Mouse (Mus musculus) heart, embryonic 12.5 days (tissue): Measurements from ENCODE around the gene March4. TPM values are rescaled to one million over a fixed set of nuclear protein-coding genes. Genes with fewer than 3 reads are reported as not detected.

Experiments used
- ATAC-seq: fragments of 200-750 bp; cut with Nextera tagmentation; 2 replicates; pipeline ENCODE4 v1.8.0; 2017; ENCODE audit warnings: moderate TSS enrichment, moderate library complexity; ENCODE audit not compliant: insufficient number of reproducible peaks, low FRiP score
- H3K27ac ChIP-seq: fragments of 300-500 bp; sonication (generic); 2 replicates; pipeline ENCODE4 v1.5.1; 2016; ENCODE audit warnings: mild to moderate bottlenecking, moderate library complexity; ENCODE audit not compliant: poor library complexity, severe bottlenecking
- H3K27me3 ChIP-seq: fragments of 300-500 bp; sonication (generic); replicated peaks from 2 replicates; pipeline ENCODE4 v1.6.1; 2016; ENCODE audit warnings: mild to moderate bottlenecking, moderate library complexity
- H3K36me3 ChIP-seq: fragments of 300-500 bp; sonication (generic); 2 replicates; pipeline ENCODE4 v1.6.1; 2016; ENCODE audit warnings: mild to moderate bottlenecking, moderate library complexity
- H3K4me1 ChIP-seq: fragments of 300-500 bp; sonication (generic); replicated peaks from 2 replicates; pipeline ENCODE4 v1.6.1; 2016; ENCODE audit warnings: mild to moderate bottlenecking
- H3K4me2 ChIP-seq: fragments of 300-500 bp; sonication (generic); 2 replicates; pipeline ENCODE4 v1.6.1; 2016; ENCODE audit warnings: mild to moderate bottlenecking, moderate library complexity
- H3K4me3 ChIP-seq: fragments of 300-500 bp; sonication (generic); 2 replicates; pipeline ENCODE4 v1.5.1; 2016; ENCODE audit warnings: mild to moderate bottlenecking
- H3K9ac ChIP-seq: fragments of 300-500 bp; sonication (generic); 2 replicates; pipeline ENCODE4 v1.6.1; 2016; ENCODE audit warnings: mild to moderate bottlenecking, moderate library complexity
- H3K9me3 ChIP-seq: fragments of 300-500 bp; sonication (generic); replicated peaks from 2 replicates; pipeline ENCODE4 v1.6.1; 2016; ENCODE audit warnings: mild to moderate bottlenecking, moderate library complexity
- WGBS: fragments of 180-500 bp; shearing (Covaris S2); methylation state at CpG from one replicate; pipeline ENCODE4 v1.1.7; 2016; 5-methylcytosine and 5-hydroxymethylcytosine counted together
- polyA plus RNA-seq: library from polyadenylated mRNA; unstranded; fragments of >200 nt; fragmentation: Nextera tagmentation; extraction: Ambion mirVana; gene quantifications from 2 replicates; pipeline ENCODE4 v1.2.1, GENCODE M21; 2016

The March4 gene
- polyA plus RNA-seq, 1 experiment from 2014 or later = not detected

DNA sequence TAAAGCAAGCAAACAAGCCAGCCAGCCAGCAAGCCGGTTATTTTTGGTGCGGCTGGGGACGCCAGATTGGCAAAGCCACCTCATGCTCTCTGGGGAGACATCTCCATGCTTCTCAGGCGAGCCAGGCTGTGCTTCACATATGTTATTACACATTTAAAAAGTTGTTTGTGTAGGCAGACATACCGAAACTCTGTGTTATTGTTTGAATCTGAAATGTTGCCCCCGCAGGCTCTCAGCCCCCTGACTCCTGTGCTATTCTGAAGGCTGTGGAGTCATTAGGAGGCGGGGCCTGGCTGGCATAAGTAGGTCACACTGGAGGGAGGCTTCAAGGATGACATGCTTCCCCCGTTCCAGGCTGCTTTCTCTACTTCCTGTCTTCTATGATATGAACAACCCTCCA is 97.6 kb downstream of the March4 start:
- WGBS = 66% methylated on average over 8 of the region's 8 CpGs
- no peak overlapping the region for H3K27ac ChIP-seq
- ATAC-seq = no peak

GRCm38 (mm10) chr1:72436967-72437366 is 99.8 kb downstream of the March4 start:
- Histone ChIP-seq H3K9me3 (no peaks in the 10 kb centered on the region), H3K27me3 (peaks cover 5% of the 10 kb centered on the region; the same call in 1 of the 2 replicates), H3K4me3 (no peak overlapping the region), H3K36me3 (no peaks in the 10 kb centered on the region), H3K4me1 (no peaks in the 10 kb centered on the region), H3K4me2 (no peak overlapping the region), H3K9ac (no peak overlapping the region), H3K27ac (no peak overlapping the region)
- ATAC-seq = no peak
- 68% methylated on average over 5 of the region's 5 CpGs for WGBS

More for the DNA sequence above, 97.6 kb downstream of the March4 start:
- Histone ChIP-seq H3K4me2 (no peak overlapping the region), H3K9ac (no peak overlapping the region), H3K9me3 (no peaks in the 10 kb centered on the region), H3K4me1 (no peaks in the 10 kb centered on the region), H3K36me3 (no peaks in the 10 kb centered on the region), H3K27me3 (no peaks in the 10 kb centered on the region), H3K4me3 (no peak overlapping the region)

GRCm38 (mm10) chr1:72434510-72434909 is 102.2 kb downstream of the March4 start:
- 73% methylated on average over 3 of the region's 3 CpGs for WGBS
- peaks cover 5% of the 10 kb centered on the region; the same call in 1 of the 2 replicates for H3K27me3 ChIP-seq
- H3K36me3 ChIP-seq = no peaks in the 10 kb centered on the region
- no peak overlapping the region for H3K4me3 ChIP-seq
- H3K4me2 ChIP-seq = no peak overlapping the region
- H3K4me1 ChIP-seq = no peaks in the 10 kb centered on the region
- H3K27ac ChIP-seq = no peak overlapping the region
- H3K9ac ChIP-seq = no peak overlapping the region
- no peak for ATAC-seq
- no peaks in the 10 kb centered on the region for H3K9me3 ChIP-seq

DNA sequence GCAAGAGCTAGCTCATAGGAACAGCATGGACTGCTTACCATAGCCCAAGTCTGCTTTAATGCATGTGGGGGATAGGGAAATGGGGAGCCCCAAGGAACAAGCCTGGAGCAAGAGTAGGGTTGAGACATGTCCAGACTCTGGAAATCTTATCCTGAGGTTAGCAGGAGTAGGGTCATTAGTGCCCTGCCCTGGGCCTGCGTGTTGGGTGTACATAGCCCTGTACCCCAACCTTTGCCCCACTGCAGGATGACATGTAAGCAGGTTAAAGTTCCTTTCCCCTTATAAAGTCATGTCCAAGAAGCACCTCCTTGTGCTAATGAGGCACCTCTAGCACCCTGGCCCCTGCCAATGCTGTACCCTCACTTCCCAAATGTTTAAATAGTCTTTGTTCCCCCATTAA is 104.2 kb downstream of the March4 start:
- H3K4me3 ChIP-seq = no peak overlapping the region
- ATAC-seq = no peak
- H3K9ac ChIP-seq = no peak overlapping the region
- no peaks in the 10 kb centered on the region for H3K9me3 ChIP-seq
- peaks cover 5% of the 10 kb centered on the region; the same call in 1 of the 2 replicates for H3K27me3 ChIP-seq
- H3K27ac ChIP-seq = no peak overlapping the region
- no peaks in the 10 kb centered on the region for H3K4me1 ChIP-seq
- H3K4me2 ChIP-seq = no peak overlapping the region
- H3K36me3 ChIP-seq = no peaks in the 10 kb centered on the region
- WGBS = 84% methylated on average over 1 of the region's 1 CpGs

DNA sequence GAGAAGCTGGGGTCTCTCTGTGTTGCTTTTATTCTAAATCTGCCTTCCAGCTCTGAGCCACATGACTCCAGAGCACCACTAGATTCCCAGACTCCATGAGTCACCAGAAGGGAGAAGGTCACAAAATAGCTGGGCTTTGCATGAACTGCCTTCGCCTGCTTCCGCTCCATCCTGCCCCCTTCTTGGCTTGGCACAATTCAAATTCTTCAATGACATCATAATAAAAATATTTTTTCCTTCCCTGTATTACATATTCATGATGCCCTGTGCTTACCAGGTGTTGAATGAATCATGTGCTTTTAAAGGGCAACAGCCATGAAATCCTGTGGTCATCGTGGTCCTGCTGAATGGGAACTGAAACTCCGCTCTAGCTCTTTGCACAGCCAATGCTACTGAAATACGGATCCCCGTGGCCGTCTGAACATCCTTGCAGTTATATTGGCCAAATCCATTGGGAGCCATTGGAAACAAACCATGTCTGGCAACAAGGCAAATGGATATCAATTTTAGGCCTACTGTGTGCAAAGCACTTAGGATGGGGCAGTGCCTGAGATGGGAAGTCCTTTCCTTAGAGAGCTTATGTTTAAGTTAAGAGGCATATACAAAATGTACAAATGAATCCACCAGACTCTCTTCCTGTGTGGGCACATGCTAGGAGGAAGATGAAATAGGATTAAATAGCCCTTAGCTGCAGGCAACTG is 107.5 kb downstream of the March4 start:
- H3K9me3 ChIP-seq = no peaks in the 10 kb centered on the region
- WGBS = 87% methylated on average over 7 of the region's 7 CpGs
- H3K36me3 ChIP-seq = no peaks in the 10 kb centered on the region
- no peak overlapping the region for H3K4me2 ChIP-seq
- H3K4me3 ChIP-seq = no peak overlapping the region
- H3K27ac ChIP-seq = no peak overlapping the region
- no peaks in the 10 kb centered on the region for H3K4me1 ChIP-seq
- H3K9ac ChIP-seq = no peak overlapping the region
- ATAC-seq = no peak
- H3K27me3 ChIP-seq = peaks cover 5% of the 10 kb centered on the region; the same call in 1 of the 2 replicates

DNA sequence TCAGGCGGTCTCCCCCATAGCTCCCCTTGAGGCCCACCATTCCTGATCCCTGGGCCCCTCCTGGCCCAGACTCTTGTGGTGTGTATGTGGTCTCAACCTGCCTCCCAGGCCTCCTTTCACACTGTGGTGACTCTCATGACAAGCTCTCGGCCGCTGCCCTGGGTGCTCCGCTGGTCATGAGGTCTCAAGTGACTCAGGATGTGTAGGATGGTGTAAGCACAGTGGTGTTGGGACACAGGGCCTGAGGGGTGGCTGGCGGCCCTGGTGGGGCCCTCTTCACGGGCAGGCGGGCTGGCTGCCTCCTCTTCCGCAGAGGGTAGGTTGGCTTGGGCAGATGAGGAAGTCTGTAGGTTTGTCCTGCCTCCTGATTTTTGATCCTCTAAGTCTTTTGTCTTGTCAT is 108.2 kb downstream of the March4 start:
- no peak overlapping the region for H3K4me2 ChIP-seq
- H3K36me3 ChIP-seq = no peaks in the 10 kb centered on the region
- no peak overlapping the region for H3K4me3 ChIP-seq
- no peak overlapping the region for H3K27ac ChIP-seq
- no peak for ATAC-seq
- H3K9me3 ChIP-seq = no peaks in the 10 kb centered on the region
- no peak overlapping the region for H3K9ac ChIP-seq
- H3K4me1 ChIP-seq = no peaks in the 10 kb centered on the region
- peaks cover 5% of the 10 kb centered on the region; the same call in 1 of the 2 replicates for H3K27me3 ChIP-seq
- WGBS = 76% methylated on average over 8 of the region's 8 CpGs

DNA sequence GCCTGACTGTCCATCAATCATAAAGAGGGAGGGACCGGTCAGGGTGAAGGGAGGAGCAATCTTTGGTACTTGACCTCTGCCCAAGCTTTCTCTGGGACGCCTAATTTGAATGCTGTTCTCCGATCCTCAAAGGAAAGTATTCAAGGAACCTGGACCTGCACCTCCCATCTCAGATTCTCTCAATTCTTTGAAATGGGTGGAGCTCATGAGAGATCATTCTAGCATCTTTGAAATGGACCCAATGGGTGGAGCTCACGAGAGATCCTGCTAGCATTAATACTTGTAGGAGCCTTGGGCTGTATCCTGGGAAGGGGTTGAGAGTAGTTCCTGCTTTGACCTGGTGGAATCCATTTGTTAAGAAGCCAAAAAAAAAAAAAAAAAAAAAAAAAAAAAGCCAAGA is 110.3 kb downstream of the March4 start:
- H3K27ac ChIP-seq = no peak overlapping the region
- no peak for ATAC-seq
- no peak overlapping the region for H3K9ac ChIP-seq
- H3K9me3 ChIP-seq = no peaks in the 10 kb centered on the region
- no peaks in the 10 kb centered on the region for H3K36me3 ChIP-seq
- H3K4me2 ChIP-seq = no peak overlapping the region
- no peaks in the 10 kb centered on the region for H3K27me3 ChIP-seq
- no peaks in the 10 kb centered on the region for H3K4me1 ChIP-seq
- WGBS = 83% methylated on average over 4 of the region's 4 CpGs
- no peak overlapping the region for H3K4me3 ChIP-seq

DNA sequence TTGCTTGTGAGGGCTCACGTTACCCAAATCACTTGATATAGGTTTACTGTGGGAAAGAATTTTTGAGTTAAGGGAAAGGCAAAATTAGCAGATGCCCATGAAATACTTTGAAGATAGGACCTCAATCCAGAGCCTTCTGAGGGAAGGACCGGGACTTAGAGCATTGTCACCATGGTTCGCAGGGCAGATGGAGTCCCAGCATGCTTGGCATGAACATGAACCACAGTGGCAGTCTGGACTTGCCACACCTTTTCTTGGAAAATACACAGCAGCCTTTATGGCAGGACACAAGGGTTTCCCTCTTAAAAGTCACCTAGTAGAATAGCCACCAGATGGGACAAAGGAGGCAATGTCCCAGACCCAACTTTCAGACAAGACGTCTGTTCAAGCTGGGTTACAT is 114.6 kb downstream of the March4 start:
- Histone ChIP-seq H3K4me1 (no peaks in the 10 kb centered on the region), H3K27me3 (no peaks in the 10 kb centered on the region)
- WGBS = 83% methylated on average over 4 of the region's 4 CpGs

GRCm38 (mm10) chr1:72420220-72420619 is 116.5 kb downstream of the March4 start:
- H3K36me3 ChIP-seq = no peaks in the 10 kb centered on the region
- no peak overlapping the region for H3K27ac ChIP-seq
- ATAC-seq = no peak
- no peak overlapping the region for H3K4me3 ChIP-seq
- 78% methylated on average over 2 of the region's 2 CpGs for WGBS
- H3K9ac ChIP-seq = no peak overlapping the region
- H3K4me1 ChIP-seq = no peaks in the 10 kb centered on the region
- no peak overlapping the region for H3K4me2 ChIP-seq
- H3K9me3 ChIP-seq = no peaks in the 10 kb centered on the region
- H3K27me3 ChIP-seq = no peaks in the 10 kb centered on the region

More for the DNA sequence above, 114.6 kb downstream of the March4 start:
- no peaks in the 10 kb centered on the region for H3K9me3 ChIP-seq
- no peak overlapping the region for H3K27ac ChIP-seq
- no peak overlapping the region for H3K9ac ChIP-seq
- H3K4me2 ChIP-seq = no peak overlapping the region
- ATAC-seq = no peak
- H3K36me3 ChIP-seq = no peaks in the 10 kb centered on the region
- H3K4me3 ChIP-seq = no peak overlapping the region

GRCm38 (mm10) chr1:72418744-72419655 is 117.7 kb downstream of the March4 start:
- Histone ChIP-seq H3K36me3 (no peaks in the 10 kb centered on the region), H3K4me1 (peaks cover 7% of the 10 kb centered on the region; the same call in 1 of the 2 replicates), H3K9me3 (no peaks in the 10 kb centered on the region), H3K4me2 (no peak overlapping the region), H3K27me3 (no peaks in the 10 kb centered on the region), H3K4me3 (no peak overlapping the region), H3K27ac (no peak overlapping the region), H3K9ac (no peak overlapping the region)
- 74% methylated on average over 8 of the region's 8 CpGs for WGBS
- no peak for ATAC-seq

DNA sequence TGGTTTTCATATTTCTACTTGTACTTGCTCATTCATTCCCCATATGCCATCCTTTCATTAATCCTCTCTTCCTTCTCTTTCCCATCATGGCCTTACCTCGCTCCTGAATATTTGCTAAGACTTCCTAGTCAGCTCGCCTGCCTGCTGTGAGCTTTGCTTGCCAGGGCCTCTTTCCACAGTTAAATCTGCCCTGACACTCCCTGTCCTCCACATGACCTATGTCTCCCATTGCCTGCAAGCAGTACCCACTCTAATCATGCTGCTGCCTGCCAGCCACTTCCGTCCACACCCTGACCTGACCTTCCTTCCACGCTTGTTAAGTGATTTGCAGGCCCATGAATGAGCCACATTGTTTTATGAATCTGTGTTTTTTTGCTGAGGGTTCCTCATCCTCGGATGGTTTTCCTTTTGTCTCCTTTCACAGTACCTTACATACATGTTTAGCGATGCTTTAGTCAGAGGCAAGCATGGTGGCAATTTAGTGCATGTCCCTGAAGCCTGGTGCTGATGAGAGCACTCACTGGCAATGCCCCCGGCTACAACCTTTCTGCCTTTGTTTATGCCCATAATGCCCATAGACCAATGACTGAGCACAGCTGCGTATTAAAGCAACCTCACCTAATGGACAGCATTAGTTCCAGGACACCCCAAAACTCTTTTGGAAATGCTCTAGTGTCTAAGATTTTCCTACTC is 122.0 kb downstream of the March4 start:
- 62% methylated on average over 8 of the region's 8 CpGs for WGBS

More for the DNA sequence above, 122.0 kb downstream of the March4 start:
- Histone ChIP-seq H3K9me3 (no peaks in the 10 kb centered on the region), H3K4me2 (no peak overlapping the region), H3K9ac (no peak overlapping the region), H3K36me3 (no peaks in the 10 kb centered on the region), H3K4me3 (no peak overlapping the region), H3K27me3 (no peaks in the 10 kb centered on the region), H3K27ac (no peak overlapping the region), H3K4me1 (peaks cover 7% of the 10 kb centered on the region; the same call in 1 of the 2 replicates)
- ATAC-seq = no peak
